Mouse (Mus musculus): ENCODE results near the gene Trap1. TPM values are rescaled to one million over a fixed set of nuclear protein-coding genes. Genes with fewer than 3 reads are reported as not detected.

Trap1 gene
- total RNA-seq, 1 experiment: 157 TPM

DNA sequence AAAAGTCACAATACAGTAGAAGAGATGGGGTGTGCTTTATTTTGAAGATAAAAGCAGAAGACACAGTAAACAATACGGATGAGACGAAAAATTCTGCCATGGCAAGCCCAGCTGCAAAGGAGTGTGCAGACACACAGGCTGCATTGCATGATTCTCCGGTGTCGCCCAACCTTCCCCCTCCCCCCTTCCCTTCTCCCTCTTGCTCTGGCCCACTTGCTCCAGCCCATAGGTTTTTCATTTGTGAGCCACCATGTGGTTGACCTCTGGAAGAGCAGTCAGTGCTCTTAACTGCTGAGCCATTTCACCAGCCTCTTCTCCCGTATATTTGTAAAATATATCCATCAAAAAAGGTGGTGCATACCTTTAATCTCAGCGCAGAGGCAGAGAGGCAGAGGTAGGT, 3.3 kb downstream of the Trap1 start:
- peaks cover 6% of the 10 kb centered on the region; the same call in 1 of the 2 replicates for H3K36me3 ChIP-seq (ENCODE audit: control insufficient read depth, insufficient read depth, low read length, poor library complexity, severe bottlenecking)
- H3K4me3 ChIP-seq (ENCODE audit: insufficient read depth in 1 of 2, low read depth in 1 of 2, low read length in 2 of 2, poor library complexity in 1 of 2, severe bottlenecking in 1 of 2): no peak overlapping the region
- no peak overlapping the region for H3K27ac ChIP-seq (ENCODE audit: insufficient read depth, low read depth, low read length, poor library complexity, severe bottlenecking)
- no peak overlapping the region for H3K9ac ChIP-seq (ENCODE audit: insufficient read depth, low read depth, low read length, poor library complexity, severe bottlenecking)
- peaks cover 3 to 8% of the 10 kb centered on the region in 2 experiments for H3K4me1 ChIP-seq (ENCODE audit: control insufficient read depth in 2 of 2, insufficient read depth in 2 of 2, low read length in 2 of 2, poor library complexity in 1 of 2)
- in situ Hi-C loops (cut with MboI; ENCODE audit: low sequenced_read_pairs in 2 of 2, unreplicated experiment in 2 of 2): no loop called here
- no peaks in the 10 kb centered on the region for H3K9me3 ChIP-seq (ENCODE audit: control insufficient read depth, insufficient read depth, low read depth, low read length)
- no peak for TF ChIP-seq HCFC1 (IDR thresholded peaks at IDR 0.05; ENCODE audit: borderline replicate concordance, insufficient read depth, low read length)
- TF ChIP-seq MAFK (IDR thresholded peaks at IDR 0.05; ENCODE audit: insufficient read depth, low read depth, low read length): no peak
- TF ChIP-seq ZNF384 (IDR thresholded peaks at IDR 0.05; ENCODE audit: low read depth, low read length): no peak
- TF ChIP-seq CHD2 (IDR thresholded peaks at IDR 0.05; ENCODE audit: low read depth, low read length): no peak
- no peak for DNase-seq (ENCODE audit: low read depth, low spot score)

DNA sequence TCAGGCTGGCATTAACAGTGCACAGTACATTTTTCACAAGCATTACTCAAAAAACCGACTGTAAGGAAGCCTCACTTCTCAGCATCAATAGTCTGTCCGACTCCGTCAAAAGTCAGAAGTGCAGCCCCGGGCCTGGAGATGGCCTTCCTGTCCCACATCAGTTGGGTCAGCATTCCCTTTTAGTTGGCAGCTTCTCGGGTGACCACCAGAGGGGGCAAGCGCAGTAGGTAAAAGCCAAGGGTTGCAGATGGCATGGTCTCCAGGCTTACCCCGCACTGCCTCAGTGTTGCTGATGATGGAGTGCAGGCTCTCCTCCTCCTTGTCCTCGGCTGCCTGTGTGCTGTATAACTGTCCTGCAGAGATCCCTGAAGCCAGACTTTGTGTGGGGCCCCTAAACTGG, 9.0 kb downstream of the Trap1 start:
- TF ChIP-seq ZNF384 (IDR thresholded peaks at IDR 0.05; ENCODE audit: low read depth, low read length): no peak
- no peak; the same call in 1 of the 2 replicates for TF ChIP-seq ZC3H11A (IDR thresholded peaks at IDR 0.05; ENCODE audit: borderline replicate concordance, low read depth, low read length)
- no peak for TF ChIP-seq HCFC1 (IDR thresholded peaks at IDR 0.05; ENCODE audit: borderline replicate concordance, insufficient read depth, low read length)
- no peak for TF ChIP-seq CHD2 (IDR thresholded peaks at IDR 0.05; ENCODE audit: low read depth, low read length)
- no peak for TF ChIP-seq MAFK (IDR thresholded peaks at IDR 0.05; ENCODE audit: insufficient read depth, low read depth, low read length)
- no peak overlapping the region for H3K9ac ChIP-seq (ENCODE audit: insufficient read depth, low read depth, low read length, poor library complexity, severe bottlenecking)
- no peak overlapping the region for H3K27ac ChIP-seq (ENCODE audit: insufficient read depth, low read depth, low read length, poor library complexity, severe bottlenecking)
- in situ Hi-C loops (cut with MboI; ENCODE audit: low sequenced_read_pairs in 2 of 2, unreplicated experiment in 2 of 2): no loop called here
- H3K4me1 ChIP-seq (ENCODE audit: control insufficient read depth in 2 of 2, insufficient read depth in 2 of 2, low read length in 2 of 2, poor library complexity in 1 of 2): no peaks in the 10 kb centered on the region
- no peaks in the 10 kb centered on the region for H3K9me3 ChIP-seq (ENCODE audit: control insufficient read depth, insufficient read depth, low read depth, low read length)
- no peak for DNase-seq (ENCODE audit: low read depth, low spot score)
- H3K4me3 ChIP-seq (ENCODE audit: insufficient read depth in 1 of 2, low read depth in 1 of 2, low read length in 2 of 2, poor library complexity in 1 of 2, severe bottlenecking in 1 of 2): no peak overlapping the region
- H3K36me3 ChIP-seq (ENCODE audit: control insufficient read depth, insufficient read depth, low read length, poor library complexity, severe bottlenecking): peaks cover 34% of the 10 kb centered on the region

DNA sequence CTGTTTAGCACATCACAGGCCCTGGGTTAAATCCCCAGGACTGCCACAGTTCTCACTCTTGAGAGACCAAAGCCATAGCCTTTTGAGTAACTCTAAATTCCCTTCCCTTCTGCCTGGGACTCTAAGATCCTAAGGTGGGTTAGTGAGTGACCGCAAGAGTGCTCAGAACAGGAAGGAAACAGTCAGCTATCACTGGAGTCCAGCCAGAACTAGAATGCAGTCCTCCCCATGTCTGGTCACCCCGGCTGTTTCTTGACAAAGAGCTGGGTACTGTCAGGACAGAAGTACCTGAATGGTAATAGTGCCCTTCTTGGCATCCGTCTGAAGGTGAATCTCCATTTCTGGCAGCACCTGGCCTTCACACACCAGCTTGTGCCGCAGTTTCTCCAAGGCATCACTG, 12.7 kb downstream of the Trap1 start:
- peaks cover 61% of the 10 kb centered on the region for H3K36me3 ChIP-seq (ENCODE audit: control insufficient read depth, insufficient read depth, low read length, poor library complexity, severe bottlenecking)
- H3K9ac ChIP-seq (ENCODE audit: insufficient read depth, low read depth, low read length, poor library complexity, severe bottlenecking): no peak overlapping the region
- H3K27ac ChIP-seq (ENCODE audit: insufficient read depth, low read depth, low read length, poor library complexity, severe bottlenecking): no peak overlapping the region
- no peak for DNase-seq (ENCODE audit: low read depth, low spot score)
- in situ Hi-C loops (cut with MboI; ENCODE audit: low sequenced_read_pairs in 2 of 2, unreplicated experiment in 2 of 2): no loop called here
- no peaks in the 10 kb centered on the region for H3K4me1 ChIP-seq (ENCODE audit: control insufficient read depth in 2 of 2, insufficient read depth in 2 of 2, low read length in 2 of 2, poor library complexity in 1 of 2)
- TF ChIP-seq ZC3H11A (IDR thresholded peaks at IDR 0.05; ENCODE audit: borderline replicate concordance, low read depth, low read length): no peak
- no peak overlapping the region for H3K4me3 ChIP-seq (ENCODE audit: insufficient read depth in 1 of 2, low read depth in 1 of 2, low read length in 2 of 2, poor library complexity in 1 of 2, severe bottlenecking in 1 of 2)
- H3K9me3 ChIP-seq (ENCODE audit: control insufficient read depth, insufficient read depth, low read depth, low read length): no peaks in the 10 kb centered on the region

DNA sequence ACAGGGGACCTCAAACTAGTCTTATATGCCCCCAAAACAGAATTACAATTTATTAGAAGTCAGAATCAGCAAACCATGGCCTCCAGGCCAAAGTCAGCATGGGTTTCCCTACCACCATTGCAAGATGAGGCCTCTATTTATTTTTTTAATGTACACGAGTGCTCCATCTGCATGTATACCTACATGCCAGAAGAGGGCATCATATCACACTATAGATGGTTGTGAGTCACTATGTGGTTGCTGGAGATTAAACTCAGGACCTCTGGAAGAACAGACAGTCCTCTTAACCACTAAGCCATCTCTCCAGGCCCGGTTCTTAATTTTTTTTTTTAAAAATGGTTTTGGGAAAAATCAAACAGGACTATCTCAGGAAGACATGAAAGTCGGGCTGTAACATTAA, 23.8 kb downstream of the Trap1 start:
- Histone ChIP-seq H3K27ac (ENCODE audit: insufficient read depth, low read depth, low read length, poor library complexity, severe bottlenecking) (no peak overlapping the region), H3K36me3 (ENCODE audit: control insufficient read depth, insufficient read depth, low read length, poor library complexity, severe bottlenecking) (peaks cover 68% of the 10 kb centered on the region), H3K4me1 (ENCODE audit: control insufficient read depth in 2 of 2, insufficient read depth in 2 of 2, low read length in 2 of 2, poor library complexity in 1 of 2) (no peaks in the 10 kb centered on the region), H3K4me3 (ENCODE audit: insufficient read depth in 1 of 2, low read depth in 1 of 2, low read length in 2 of 2, poor library complexity in 1 of 2, severe bottlenecking in 1 of 2) (no peak overlapping the region), H3K9ac (ENCODE audit: insufficient read depth, low read depth, low read length, poor library complexity, severe bottlenecking) (no peak overlapping the region), H3K9me3 (ENCODE audit: control insufficient read depth, insufficient read depth, low read depth, low read length) (no peaks in the 10 kb centered on the region)
- no peak for TF ChIP-seq MAFK (IDR thresholded peaks at IDR 0.05; ENCODE audit: insufficient read depth, low read depth, low read length)
- no peak for TF ChIP-seq ZC3H11A (IDR thresholded peaks at IDR 0.05; ENCODE audit: borderline replicate concordance, low read depth, low read length)
- DNase-seq (ENCODE audit: low read depth, low spot score): no peak
- in situ Hi-C loops (cut with MboI; ENCODE audit: low sequenced_read_pairs in 2 of 2, unreplicated experiment in 2 of 2): no loop called here

DNA sequence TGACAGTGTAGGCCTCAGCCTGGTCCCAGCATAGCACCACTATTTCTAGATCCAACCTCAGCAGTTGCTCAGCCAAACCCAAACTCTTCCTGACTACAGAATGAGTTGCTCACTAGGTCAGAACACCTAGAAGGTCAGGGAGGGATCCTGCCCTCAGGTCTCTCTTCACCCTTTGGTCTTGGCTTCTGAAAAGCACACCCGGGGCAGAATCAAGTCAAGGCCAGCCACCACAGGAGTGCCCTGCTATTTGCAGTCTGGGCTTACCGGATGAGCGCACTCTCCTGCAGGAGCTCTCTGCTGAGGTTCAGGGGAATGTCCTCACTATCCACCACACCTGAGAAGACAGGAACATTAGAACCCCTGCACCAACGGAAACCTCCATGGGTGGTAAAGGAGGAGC, 25.0 kb downstream of the Trap1 start:
- Histone ChIP-seq H3K4me1 (ENCODE audit: control insufficient read depth in 2 of 2, insufficient read depth in 2 of 2, low read length in 2 of 2, poor library complexity in 1 of 2) (no peaks in the 10 kb centered on the region), H3K9ac (ENCODE audit: insufficient read depth, low read depth, low read length, poor library complexity, severe bottlenecking) (no peak overlapping the region), H3K27ac (ENCODE audit: insufficient read depth, low read depth, low read length, poor library complexity, severe bottlenecking) (no peak overlapping the region), H3K36me3 (ENCODE audit: control insufficient read depth, insufficient read depth, low read length, poor library complexity, severe bottlenecking) (peaks cover 66% of the 10 kb centered on the region), H3K4me3 (ENCODE audit: insufficient read depth in 1 of 2, low read depth in 1 of 2, low read length in 2 of 2, poor library complexity in 1 of 2, severe bottlenecking in 1 of 2) (no peak overlapping the region), H3K9me3 (ENCODE audit: control insufficient read depth, insufficient read depth, low read depth, low read length) (no peaks in the 10 kb centered on the region)
- in situ Hi-C loops (cut with MboI; ENCODE audit: low sequenced_read_pairs in 2 of 2, unreplicated experiment in 2 of 2): no loop called here
- DNase-seq (ENCODE audit: low read depth, low spot score): no peak
- TF ChIP-seq HCFC1 (IDR thresholded peaks at IDR 0.05; ENCODE audit: borderline replicate concordance, insufficient read depth, low read length) (no peak), MAFK (IDR thresholded peaks at IDR 0.05; ENCODE audit: insufficient read depth, low read depth, low read length) (no peak), ZC3H11A (IDR thresholded peaks at IDR 0.05; ENCODE audit: borderline replicate concordance, low read depth, low read length) (no peak), CHD2 (IDR thresholded peaks at IDR 0.05; ENCODE audit: low read depth, low read length) (no peak), ZNF384 (IDR thresholded peaks at IDR 0.05; ENCODE audit: low read depth, low read length) (no peak)

All from ES-E14 (cell line).